27 mouse cellular contexts compared by ENCODE assay signal in the genomic region with DNA sequence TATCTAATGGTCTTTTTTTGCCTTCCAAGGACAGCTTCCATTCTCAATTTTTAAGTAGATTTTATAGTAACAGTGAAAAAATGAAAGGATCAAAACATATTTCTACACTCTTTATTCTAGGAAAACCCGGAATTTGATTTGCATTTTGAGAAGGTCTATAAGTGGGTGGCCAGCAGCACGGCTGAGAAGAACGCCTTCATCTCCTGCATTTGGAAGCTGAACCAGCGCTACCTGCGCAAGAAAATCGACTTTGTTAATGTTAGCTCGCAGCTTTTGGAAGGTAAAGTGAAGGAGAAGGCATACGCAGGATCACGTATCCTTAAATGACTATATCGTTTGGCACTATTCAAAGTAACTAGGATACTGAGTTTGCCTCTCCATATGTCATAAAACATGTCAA. TPM values are rescaled to one million over a fixed set of nuclear protein-coding genes. Genes with fewer than 3 reads are reported as not detected.
"Had no signal": no experiment of that assay in that cellular context is flagged by ENCODE, and none has a peak within 500 bp of the region (broad histone marks: within the 10 kb centered on the region; RNA-seq: fewer than 3 reads in every experiment).

No protein-coding gene starts in this region.

- H3K9me3 ChIP-seq: liver, embryonic 12.5 days; megakaryocyte, embryonic 14.5 days; midbrain, embryonic 13.5 days; midbrain, embryonic 15.5 days; neural tube, embryonic 12.5 days had no signal

- H3K27me3 ChIP-seq: liver, embryonic 12.5 days; megakaryocyte, embryonic 14.5 days; midbrain, embryonic 13.5 days; midbrain, embryonic 15.5 days; neural tube, embryonic 12.5 days had no signal

- H3K4me1 ChIP-seq: liver, embryonic 12.5 days; midbrain, embryonic 13.5 days; midbrain, embryonic 15.5 days; neural tube, embryonic 12.5 days had no signal

- H3K27ac ChIP-seq: liver, embryonic 12.5 days; liver, embryonic 14.5 days; macrophage; midbrain, embryonic 13.5 days; midbrain, embryonic 15.5 days; neural tube, embryonic 12.5 days had no signal

- H3K4me3 ChIP-seq: liver, embryonic 12.5 days; megakaryocyte, embryonic 14.5 days; midbrain, embryonic 13.5 days; midbrain, embryonic 15.5 days; neural tube, embryonic 12.5 days had no signal

- H3K4me2 ChIP-seq: liver, embryonic 12.5 days; lung, embryonic 14.5 days; midbrain, embryonic 11.5 days; midbrain, embryonic 13.5 days; midbrain, embryonic 15.5 days; neural tube, embryonic 12.5 days had no signal

- DNase-seq: lung, adult 18-20 months; lung, embryonic 14.5 days; lung, postnatal 10 days; lung, postnatal 36 days; spleen, adult 18-20 months; thymus, adult 2 months; thymus, postnatal 25 days; thymus, postnatal 4 days had no signal

- H3K9ac ChIP-seq: liver, embryonic 12.5 days; liver, embryonic 14.5 days; lung, embryonic 14.5 days; midbrain, embryonic 13.5 days; midbrain, embryonic 15.5 days; neural tube, embryonic 12.5 days had no signal

- ATAC-seq: liver, embryonic 12.5 days; midbrain, embryonic 13.5 days; midbrain, embryonic 15.5 days had no signal

RNA-seq across cellular contexts. Expression of gene Gm7271, which starts 53.7 kb away (rescaled TPM):
- total RNA-seq: megakaryocyte progenitor cell, adult 5-6 weeks; midbrain, postnatal 0 days; monocyte, adult 5-6 weeks; neutrophil, adult 5-6 weeks had no signal
- polyA plus RNA-seq: liver, embryonic 12.5 days; liver, embryonic 14.5 days; liver, embryonic 16.5 days; lung, embryonic 14.5 days; lung, embryonic 16.5 days; macrophage; midbrain, embryonic 13.5 days; midbrain, embryonic 15.5 days; midbrain, postnatal 0 days; small intestine, adult 2 months; stomach, embryonic 14.5 days; stomach, embryonic 16.5 days; testis, adult 2 months; thymus, adult 2 months; urinary bladder, adult 2 months had no signal
